Mouse (Mus musculus) kidney, embryonic 14.5 days (tissue): Measurements from ENCODE around the gene Bptf. TPM values are rescaled to one million over a fixed set of nuclear protein-coding genes. Genes with fewer than 3 reads are reported as not detected.
A peak's percentile ranks its signal among the peaks of the same experiment; 100 is the strongest.
"Not testable (repeated sequence)": the region's sequence is repeated elsewhere in the genome, so short reads cannot be mapped to it uniquely, and the experiment has no call there.

Experiments used
- ATAC-seq: fragments of 200-750 bp; cut with Nextera tagmentation; 2 replicates; pipeline ENCODE4 v1.8.0; 2017; ENCODE audit warnings: moderate number of reproducible peaks, mild to moderate bottlenecking, moderate TSS enrichment, moderate library complexity; ENCODE audit not compliant: low FRiP score, low TSS enrichment
- H3K27ac ChIP-seq: fragments of 300-500 bp; sonication (generic); 2 replicates; pipeline ENCODE4 v1.5.1; 2014; ENCODE audit warnings: low read depth, mild to moderate bottlenecking, low read length, moderate library complexity, mixed read lengths
- H3K27me3 ChIP-seq: fragments of 300-500 bp; sonication (generic); 2 replicates; pipeline ENCODE4 v1.6.1; 2014; ENCODE audit warnings: mild to moderate bottlenecking, low read length; ENCODE audit not compliant: control insufficient read depth, insufficient read depth
- H3K36me3 ChIP-seq: fragments of 300-500 bp; sonication (generic); 2 replicates; pipeline ENCODE4 v1.6.1; 2014; ENCODE audit warnings: low read length, mixed read lengths; ENCODE audit not compliant: control insufficient read depth, insufficient read depth
- H3K4me1 ChIP-seq: fragments of 300-500 bp; sonication (generic); 2 replicates; pipeline ENCODE4 v1.6.1; 2014; ENCODE audit warnings: low read length, mixed read lengths; ENCODE audit not compliant: control insufficient read depth, insufficient read depth
- H3K4me2 ChIP-seq: fragments of 300-500 bp; sonication (generic); replicated peaks from 2 replicates; pipeline ENCODE4 v1.6.1; 2014; ENCODE audit warnings: low read depth, mild to moderate bottlenecking, low read length
- H3K4me3 ChIP-seq: fragments of 300-500 bp; sonication (generic); 2 replicates; pipeline ENCODE4 v1.5.1; 2014; ENCODE audit warnings: mild to moderate bottlenecking, low read length
- H3K9ac ChIP-seq: fragments of 300-500 bp; sonication (generic); 2 replicates; pipeline ENCODE4 v1.6.1; 2014; ENCODE audit warnings: low read depth, mild to moderate bottlenecking, low read length, moderate library complexity
- H3K9me3 ChIP-seq: fragments of 300-500 bp; sonication (generic); 2 replicates; pipeline ENCODE4 v1.6.1; 2016; ENCODE audit warnings: low read length; ENCODE audit not compliant: control insufficient read depth
- WGBS: fragments of 180-500 bp; shearing (Covaris S2); extraction: QIAGEN DNeasy Blood & Tissue Kit; methylation state at CpG from one replicate; pipeline ENCODE4 v1.1.7; 2014; 5-methylcytosine and 5-hydroxymethylcytosine counted together
- polyA plus RNA-seq: library from polyadenylated mRNA; unstranded; fragments of >200 nt; fragmentation: Nextera tagmentation; extraction: Ambion mirVana; gene quantifications from 2 replicates; pipeline ENCODE4 v1.2.1, GENCODE M21; 2014

The Bptf gene
- polyA plus RNA-seq, 1 experiment from 2014 or later: 51.7 TPM

DNA sequence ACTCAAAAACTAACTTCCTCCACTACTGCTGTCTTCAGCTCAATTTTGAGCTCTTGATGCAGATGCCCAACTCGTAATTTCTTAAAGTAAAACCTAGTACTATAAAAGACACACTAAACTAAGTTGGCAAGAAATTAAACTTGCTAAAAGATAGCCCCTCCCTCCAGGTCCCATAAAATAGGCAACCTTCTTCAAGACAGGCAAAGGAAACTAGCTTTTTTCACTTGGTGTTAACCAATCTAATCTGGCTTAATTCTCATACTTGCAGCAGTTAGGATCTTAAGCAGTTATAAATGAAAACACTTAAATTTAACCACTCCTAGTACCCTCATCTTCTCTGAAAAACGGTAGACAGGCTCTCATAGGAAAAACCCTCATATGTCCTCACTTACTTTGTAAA, 2.3 kb downstream of the Bptf start:
- H3K27me3 ChIP-seq: no peaks in the 10 kb centered on the region
- 14% methylated on average over 2 of the region's 2 CpGs for WGBS
- H3K9ac ChIP-seq: peak overlapping the region; percentile 98; the same call in 1 of the 2 replicates
- no peaks in the 10 kb centered on the region for H3K36me3 ChIP-seq
- H3K4me1 ChIP-seq: peaks cover 8% of the 10 kb centered on the region
- peak overlapping the region; percentile 87 for H3K4me3 ChIP-seq
- peak overlapping the region; percentile 82 for H3K4me2 ChIP-seq
- no peak overlapping the region for H3K27ac ChIP-seq
- H3K9me3 ChIP-seq: no peaks in the 10 kb centered on the region
- ATAC-seq: no peak

DNA sequence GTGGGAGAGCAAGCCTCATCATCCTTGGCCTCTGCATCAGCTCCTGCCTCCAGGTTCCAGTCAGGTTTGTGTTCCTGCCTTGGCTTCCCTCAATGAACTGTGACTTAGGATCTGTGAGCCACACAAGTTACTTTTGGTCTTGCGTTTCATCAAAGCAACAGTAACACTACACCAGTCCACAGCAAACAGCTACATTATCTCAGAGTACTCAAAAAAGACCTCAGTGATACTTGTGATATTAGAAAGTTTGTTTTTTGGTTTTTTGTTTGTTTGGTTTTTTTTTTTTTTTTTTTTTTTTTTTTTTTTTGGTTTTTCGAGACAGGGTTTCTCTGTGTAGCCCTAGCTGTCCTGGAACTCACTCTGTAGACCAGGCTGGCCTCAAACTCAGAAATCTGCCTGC, 5.2 kb downstream of the Bptf start:
- H3K4me2 ChIP-seq, H3K27me3 ChIP-seq, H3K27ac ChIP-seq, H3K4me3 ChIP-seq, H3K9me3 ChIP-seq, H3K36me3 ChIP-seq, H3K9ac ChIP-seq, ATAC-seq: not testable (repeated sequence)
- WGBS: 73% methylated on average over 1 of the region's 2 CpGs
- peaks cover 20% of the 10 kb centered on the region for H3K4me1 ChIP-seq

DNA sequence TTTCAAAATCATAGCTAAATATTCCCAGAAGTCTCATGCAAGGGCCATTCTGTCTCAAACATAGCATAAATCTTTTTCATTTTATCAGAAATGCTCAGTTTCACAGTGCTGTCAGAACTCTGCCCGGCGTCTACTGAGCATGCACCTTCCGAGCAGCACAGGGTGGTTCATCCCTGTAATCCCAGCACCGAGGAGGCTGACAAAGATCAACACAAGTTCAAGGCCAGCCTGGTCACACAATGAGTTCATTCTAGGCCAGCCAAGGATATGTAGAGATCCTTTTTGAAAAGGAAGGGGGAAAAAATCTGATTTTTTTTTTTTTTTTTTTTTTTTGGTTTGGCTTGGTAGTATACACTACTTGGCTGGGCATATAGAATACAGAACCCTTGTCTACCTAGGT, 6.9 kb downstream of the Bptf start:
- H3K4me2 ChIP-seq: no peak overlapping the region
- H3K36me3 ChIP-seq: no peaks in the 10 kb centered on the region
- no peak overlapping the region for H3K9ac ChIP-seq
- peaks cover 20% of the 10 kb centered on the region for H3K4me1 ChIP-seq
- no peaks in the 10 kb centered on the region for H3K27me3 ChIP-seq
- ATAC-seq: no peak
- 82% methylated on average over 4 of the region's 4 CpGs for WGBS
- H3K27ac ChIP-seq: no peak overlapping the region
- no peak overlapping the region for H3K4me3 ChIP-seq
- H3K9me3 ChIP-seq: no peaks in the 10 kb centered on the region

DNA sequence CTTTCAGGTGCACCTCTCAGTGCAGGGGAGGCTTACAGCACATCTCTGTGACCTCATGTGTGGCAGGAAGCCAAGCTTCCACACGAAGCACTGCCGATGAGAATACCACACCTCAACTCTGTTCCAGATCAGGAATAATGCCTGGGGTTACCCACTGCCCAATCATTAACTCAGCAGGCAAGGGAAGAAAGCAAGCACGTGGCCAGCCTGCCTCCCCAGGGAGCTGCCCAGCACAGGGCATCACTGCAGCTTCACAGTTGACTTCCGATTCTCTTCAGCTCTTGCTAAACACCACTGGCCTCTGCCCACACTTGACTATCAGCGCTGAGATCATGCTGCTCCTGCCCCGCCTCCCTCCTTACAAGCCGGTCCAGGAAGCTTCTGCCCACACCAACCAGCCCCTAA, 7.6 kb downstream of the Bptf start:
- 29% methylated on average over 7 of the region's 7 CpGs for WGBS
- ATAC-seq: peak; percentile 91

DNA sequence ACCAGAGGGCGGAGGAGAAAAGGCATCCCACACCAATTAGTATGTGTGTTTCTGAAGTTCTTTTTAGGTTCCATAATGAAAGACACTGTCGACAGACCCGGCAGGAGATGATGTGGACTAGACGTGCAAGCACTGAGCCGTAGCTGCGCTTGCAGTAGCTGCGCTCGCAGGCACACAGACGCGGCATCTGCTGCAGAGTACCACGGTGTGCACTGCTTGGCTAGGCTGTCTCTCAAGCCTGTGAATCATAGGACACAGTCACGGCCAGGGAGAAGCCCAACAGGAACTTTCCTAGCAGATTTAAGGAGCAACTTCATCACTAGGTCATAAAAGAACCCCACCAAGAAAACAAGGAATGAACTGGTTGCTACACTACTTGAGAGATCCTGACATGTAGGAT, 14.1 kb downstream of the Bptf start:
- H3K4me2 ChIP-seq: no peak overlapping the region
- no peak for ATAC-seq

More for the DNA sequence above, 7.6 kb downstream of the Bptf start:
- no peak overlapping the region for H3K9ac ChIP-seq
- no peaks in the 10 kb centered on the region for H3K27me3 ChIP-seq
- 0 out of 2 replicates have a peak overlapping the region, but pooled peaks have one; percentile 4 for H3K4me2 ChIP-seq
- no peaks in the 10 kb centered on the region for H3K36me3 ChIP-seq
- H3K4me3 ChIP-seq: no peak overlapping the region
- peaks cover 20% of the 10 kb centered on the region for H3K4me1 ChIP-seq
- H3K27ac ChIP-seq: no peak overlapping the region
- H3K9me3 ChIP-seq: no peaks in the 10 kb centered on the region

DNA sequence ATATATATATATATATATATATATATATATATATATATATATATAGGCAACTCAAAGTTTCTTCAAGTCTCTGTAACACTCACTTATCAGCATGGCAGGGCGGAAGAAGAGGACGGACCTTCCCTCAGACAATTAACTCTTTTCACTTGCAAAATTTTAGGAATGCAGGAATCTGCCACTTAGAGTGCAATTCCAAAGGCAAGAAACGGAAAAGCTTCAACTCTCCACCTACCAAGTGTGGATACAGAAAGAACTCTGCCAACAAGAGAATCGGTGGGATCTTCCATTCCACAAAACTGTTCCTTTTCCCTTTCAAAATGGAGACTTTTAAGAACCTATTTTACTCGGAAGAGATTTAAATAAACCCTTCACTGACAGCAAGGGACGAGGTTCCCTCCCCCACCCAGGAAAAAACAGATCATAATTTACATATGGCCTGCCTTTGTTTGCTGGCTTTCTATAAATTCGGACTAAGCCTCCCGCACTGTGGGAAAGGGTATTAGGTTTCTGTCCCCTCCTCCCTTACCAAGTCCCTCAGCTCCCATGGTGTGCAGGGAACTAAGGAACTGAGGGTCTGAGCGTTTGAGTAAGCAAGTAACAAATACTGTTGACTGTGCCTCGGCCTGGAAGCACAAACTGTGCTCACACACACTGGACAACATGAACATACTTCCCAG, 17.9 kb downstream of the Bptf start:
- WGBS: 29% methylated on average over 10 of the region's 10 CpGs
- Histone ChIP-seq H3K27me3 (no peaks in the 10 kb centered on the region), H3K36me3 (peaks cover 22% of the 10 kb centered on the region), H3K9ac (no peak overlapping the region), H3K27ac (no peak overlapping the region), H3K4me1 (peaks cover 15% of the 10 kb centered on the region), H3K4me3 (no peak overlapping the region), H3K9me3 (no peaks in the 10 kb centered on the region), H3K4me2 (0 out of 2 replicates have a peak overlapping the region, but pooled peaks have one; percentile 2)
- ATAC-seq: peak; percentile 56; the same call in 1 of the 2 replicates

More for the DNA sequence above, 14.1 kb downstream of the Bptf start:
- no peak overlapping the region for H3K9ac ChIP-seq
- no peak overlapping the region for H3K27ac ChIP-seq
- 71% methylated on average over 12 of the region's 12 CpGs for WGBS
- H3K4me3 ChIP-seq: no peak overlapping the region
- no peaks in the 10 kb centered on the region for H3K36me3 ChIP-seq
- H3K9me3 ChIP-seq: no peaks in the 10 kb centered on the region
- H3K4me1 ChIP-seq: peaks cover 15% of the 10 kb centered on the region
- no peaks in the 10 kb centered on the region for H3K27me3 ChIP-seq

DNA sequence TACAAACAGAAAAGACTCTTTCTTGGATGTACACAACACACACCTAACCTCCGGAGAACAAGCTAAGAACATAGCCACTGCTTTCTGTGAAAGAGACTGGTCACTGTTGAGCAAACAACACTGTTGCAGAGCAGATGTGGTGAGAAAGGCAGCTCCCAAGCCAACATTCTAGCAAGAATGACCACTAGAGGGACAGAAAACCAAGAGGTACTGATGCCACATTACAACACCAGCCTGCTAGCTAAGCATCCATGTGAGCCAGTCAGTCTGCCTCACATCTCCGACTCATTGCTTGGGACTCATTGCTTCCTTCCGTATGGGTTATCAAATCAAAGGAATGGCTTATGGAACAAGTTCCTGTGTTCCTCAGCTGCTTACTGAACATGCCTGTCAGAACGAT, 18.8 kb downstream of the Bptf start:
- Histone ChIP-seq H3K4me1 (peaks cover 9% of the 10 kb centered on the region), H3K9ac (no peak overlapping the region), H3K27me3 (no peaks in the 10 kb centered on the region), H3K27ac (no peak overlapping the region), H3K4me2 (no peak overlapping the region), H3K9me3 (no peaks in the 10 kb centered on the region), H3K4me3 (no peak overlapping the region), H3K36me3 (peaks cover 22% of the 10 kb centered on the region)
- WGBS: 70% methylated on average over 4 of the region's 4 CpGs
- ATAC-seq: no peak

DNA sequence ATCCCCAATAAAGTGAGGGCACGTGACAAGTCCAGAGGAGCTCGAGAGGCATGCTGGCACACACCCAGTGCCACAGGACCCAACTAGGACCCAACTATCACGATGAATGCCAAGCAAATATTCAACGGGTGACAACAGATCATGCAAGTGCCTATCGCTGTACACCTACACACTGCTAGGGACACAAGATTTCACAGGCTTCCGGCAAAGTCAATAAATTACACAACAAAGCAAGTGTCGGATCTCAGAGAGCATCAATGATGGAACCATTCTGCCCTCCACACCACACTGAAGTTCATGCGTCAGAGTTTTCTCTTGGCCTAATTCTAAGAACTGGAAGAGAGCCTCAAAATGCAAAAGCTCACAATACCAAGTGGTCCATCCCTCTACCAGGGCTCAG, 22.3 kb downstream of the Bptf start:
- Histone ChIP-seq H3K4me3 (no peak overlapping the region), H3K4me1 (peaks cover 7% of the 10 kb centered on the region), H3K9ac (no peak overlapping the region), H3K27ac (no peak overlapping the region), H3K4me2 (no peak overlapping the region), H3K36me3 (peaks cover 26% of the 10 kb centered on the region), H3K9me3 (no peaks in the 10 kb centered on the region), H3K27me3 (no peaks in the 10 kb centered on the region)
- WGBS: 89% methylated on average over 8 of the region's 8 CpGs
- ATAC-seq: no peak

DNA sequence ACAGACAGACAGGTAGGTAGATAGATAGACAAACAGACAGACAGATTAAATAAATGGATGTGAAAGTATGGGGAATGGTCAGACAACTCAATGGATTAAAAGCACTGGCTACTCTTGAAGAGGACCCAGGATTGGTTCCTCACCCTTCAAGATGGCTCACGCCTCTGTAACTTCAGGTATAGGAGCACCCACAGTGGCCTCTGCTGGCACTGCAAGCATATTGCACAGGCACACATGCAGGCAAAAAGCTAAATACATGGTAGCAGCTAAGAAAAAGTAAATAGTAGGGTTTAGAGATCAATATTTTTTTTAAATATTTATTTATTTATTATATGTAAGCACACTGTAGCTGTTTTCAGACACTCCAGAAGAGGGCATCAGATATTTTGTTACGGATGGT, 23.0 kb downstream of the Bptf start:
- ATAC-seq: no peak
- WGBS: 93% methylated on average over 2 of the region's 2 CpGs
- no peaks in the 10 kb centered on the region for H3K4me1 ChIP-seq
- no peaks in the 10 kb centered on the region for H3K27me3 ChIP-seq
- H3K4me2 ChIP-seq: no peak overlapping the region
- peaks cover 26% of the 10 kb centered on the region for H3K36me3 ChIP-seq
- H3K4me3 ChIP-seq: no peak overlapping the region
- no peaks in the 10 kb centered on the region for H3K9me3 ChIP-seq
- no peak overlapping the region for H3K27ac ChIP-seq
- H3K9ac ChIP-seq: no peak overlapping the region
